Mouse (Mus musculus): Measurements from ENCODE around the gene Bub1b. TPM values are rescaled to one million over a fixed set of nuclear protein-coding genes. Genes with fewer than 3 reads are reported as not detected.
"Not testable (repeated sequence)": the region's sequence is repeated elsewhere in the genome, so short reads cannot be mapped to it uniquely, and the experiment has no call there.

The Bub1b gene
- polyA plus RNA-seq (2016; fragmentation: Nextera tagmentation; extraction: Ambion mirVana): 70.9 and 72.5 TPM in 2 replicates

DNA sequence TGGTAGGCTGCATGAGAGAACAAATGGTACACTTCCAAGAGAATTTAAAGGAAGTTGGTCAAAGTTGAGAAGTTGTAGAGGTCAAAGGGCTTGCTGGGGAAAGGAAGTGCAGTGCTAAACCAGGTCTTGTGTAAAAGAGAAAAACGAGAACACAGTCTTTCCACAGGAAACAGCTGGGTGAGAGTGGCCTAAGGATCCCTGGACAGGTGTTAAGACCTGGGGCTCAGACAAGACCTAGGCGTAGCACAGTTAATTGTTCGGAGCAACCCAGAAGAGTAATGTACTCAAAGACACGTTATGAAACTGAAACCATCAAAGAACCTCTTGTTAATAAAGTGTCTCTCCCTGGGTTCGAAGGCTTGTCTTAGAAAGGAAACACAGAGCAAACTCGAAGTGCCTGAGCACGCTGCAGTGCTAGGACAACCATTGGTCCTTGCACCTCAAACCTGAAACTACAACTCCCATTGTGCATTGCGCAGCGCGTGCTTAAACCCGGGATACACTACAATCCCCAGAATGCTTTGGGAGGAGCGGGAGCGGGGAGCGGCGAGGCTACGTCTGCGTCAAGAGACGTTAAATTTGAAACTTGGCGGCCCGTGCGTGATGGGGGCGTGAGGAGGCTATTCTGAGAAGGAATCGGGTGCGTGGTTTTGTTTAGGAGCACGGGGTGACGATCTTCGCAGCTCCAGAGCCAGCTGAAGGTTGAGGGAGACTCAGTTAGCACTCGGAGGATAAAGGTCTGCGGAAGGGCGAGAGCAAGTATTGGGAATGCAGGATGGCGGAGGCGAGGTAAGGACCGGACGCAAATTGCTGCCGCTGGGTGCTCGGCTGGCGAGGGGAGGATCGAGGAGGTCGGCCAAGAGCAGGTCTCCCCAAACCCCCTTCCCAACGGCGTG, at the start of gene Bub1b:
Gene Bub1b, plus strand, starts transcription at position 539 of the 896 bp plus-strand sequence.
- peaks cover 5% of the 10 kb centered on the region; the same call in 1 of the 2 replicates for H3K27me3 ChIP-seq (replicated peaks)
- H3K36me3 ChIP-seq: peaks cover 32% of the 10 kb centered on the region
- H3K4me3 ChIP-seq: peak within 1 kb of the TSS; percentile 92
- ATAC-seq: peak; percentile 94
- H3K4me1 ChIP-seq: peaks cover 41% of the 10 kb centered on the region
- WGBS (ENCODE audit: insufficient replicate concordance): 5% methylated on average over 41 of the region's 41 CpGs
- H3K9ac ChIP-seq: peak within 1 kb of the TSS; percentile 88
- H3K9me3 ChIP-seq (replicated peaks): no peaks in the 10 kb centered on the region
- H3K27ac ChIP-seq: peak within 1 kb of the TSS; percentile 81
- H3K4me2 ChIP-seq: peak within 1 kb of the TSS; percentile 82

DNA sequence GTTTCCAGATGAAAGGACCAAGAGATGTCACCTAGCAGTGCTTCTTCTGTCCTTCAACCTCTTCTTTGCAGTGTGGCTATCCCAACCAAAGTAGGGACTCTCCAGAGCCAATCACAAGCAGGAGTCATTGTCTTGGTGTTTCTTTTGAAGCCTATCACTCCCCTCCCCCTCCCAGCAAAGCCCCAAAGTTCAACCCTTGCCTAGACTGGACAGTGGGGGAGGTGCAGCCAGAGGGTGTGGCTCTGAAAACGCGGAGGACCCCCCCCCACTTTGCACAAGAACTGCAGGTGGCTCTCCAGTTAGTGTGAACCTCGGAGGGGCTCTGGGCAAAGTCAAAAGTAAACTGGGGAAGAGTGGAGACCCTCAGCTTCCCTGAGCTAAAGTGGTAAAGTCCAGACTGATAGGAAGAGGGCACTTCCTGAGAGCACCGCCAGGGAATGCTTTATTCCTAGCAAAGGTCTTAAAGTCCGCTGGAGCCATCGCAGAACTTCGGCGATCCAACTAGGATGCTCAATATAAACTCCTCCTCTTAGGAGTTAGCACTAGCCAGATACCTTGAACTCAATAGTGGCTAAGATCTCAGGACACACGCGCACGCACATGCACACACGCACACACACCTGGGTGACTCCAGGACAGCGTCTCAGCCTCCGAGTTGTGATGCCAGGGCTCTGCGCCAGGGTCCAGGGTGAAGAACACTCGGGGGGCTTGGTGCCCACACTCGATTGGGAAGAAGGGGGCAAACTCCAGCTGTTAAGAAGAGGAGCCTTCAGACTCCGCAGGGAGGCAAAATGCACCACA, 49.4 kb upstream of the Bub1b start:
- Histone ChIP-seq H3K4me1 (peaks cover 67% of the 10 kb centered on the region), H3K4me2 (peak overlapping the region; percentile 88), H3K4me3 (peak overlapping the region; percentile 69), H3K27ac (no peak overlapping the region), H3K9ac (peak overlapping the region; percentile 57), H3K9me3 (replicated peaks) (no peaks in the 10 kb centered on the region), H3K36me3 (no peaks in the 10 kb centered on the region), H3K27me3 (replicated peaks) (peaks cover 50% of the 10 kb centered on the region)
- 2% methylated on average over 18 of the region's 18 CpGs for WGBS (ENCODE audit: insufficient replicate concordance)
- no peak for ATAC-seq

DNA sequence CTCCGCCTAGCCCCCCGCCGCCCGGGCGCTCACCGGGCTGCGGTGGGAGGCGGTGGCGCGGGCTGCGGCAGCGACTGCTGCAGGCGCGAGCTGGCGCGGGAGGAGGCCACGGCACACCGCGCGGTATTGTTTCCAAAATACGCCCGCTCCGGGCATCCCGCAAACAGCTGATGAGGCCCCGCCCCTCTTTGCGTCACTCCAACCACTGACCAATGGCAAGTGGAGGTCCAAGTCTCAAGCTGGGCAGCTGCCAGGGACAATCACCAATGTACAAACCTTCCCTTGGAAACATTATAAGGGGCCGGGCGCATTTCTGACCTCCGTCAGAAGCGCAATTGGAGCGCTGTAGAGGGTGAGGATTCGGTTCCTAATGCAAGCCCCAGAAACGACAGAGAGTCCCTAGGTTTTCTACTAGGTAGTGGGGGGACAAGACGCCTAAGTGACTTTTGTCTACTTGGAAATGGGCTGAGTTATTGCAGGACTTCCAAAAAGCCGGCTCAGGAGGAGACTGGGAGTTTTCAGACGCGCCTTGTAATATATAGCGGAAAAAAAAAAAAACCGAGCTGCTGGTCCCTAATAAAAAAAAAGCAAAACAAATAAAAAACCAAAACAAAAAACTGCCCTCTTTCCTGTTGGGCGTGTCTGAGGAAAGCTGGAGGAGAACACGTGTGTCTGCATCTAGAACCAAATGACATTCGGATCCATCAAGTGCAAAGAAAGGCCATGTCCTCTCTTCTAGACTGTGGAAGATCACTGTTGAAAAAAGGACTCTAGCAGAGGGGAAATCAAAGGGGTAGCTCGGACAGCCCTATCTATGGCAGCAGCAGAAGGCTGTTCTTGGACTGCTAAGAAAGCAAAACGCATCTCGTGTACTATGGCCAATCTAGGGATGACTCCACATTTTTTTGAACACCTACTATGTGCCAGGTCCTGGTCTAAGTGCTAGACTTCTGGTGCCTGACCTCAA, 48.2 kb upstream of the Bub1b start, which contains the start of gene Bmf:
Gene Bmf, minus strand, starts transcription at position 181 of the 967 bp plus-strand sequence.
- H3K4me3 ChIP-seq: peak within 1 kb of the TSS; percentile 69
- peaks cover 50% of the 10 kb centered on the region for H3K27me3 ChIP-seq (replicated peaks)
- ATAC-seq: peak; percentile 71
- 1% methylated on average over 45 of the region's 45 CpGs for WGBS (ENCODE audit: insufficient replicate concordance)
- peaks cover 63% of the 10 kb centered on the region for H3K4me1 ChIP-seq
- peak within 1 kb of the TSS; percentile 88 for H3K4me2 ChIP-seq
- H3K36me3 ChIP-seq: no peaks in the 10 kb centered on the region
- H3K27ac ChIP-seq: no peak within 1 kb of the TSS
- H3K9me3 ChIP-seq (replicated peaks): no peaks in the 10 kb centered on the region
- peak within 1 kb of the TSS; percentile 57 for H3K9ac ChIP-seq

DNA sequence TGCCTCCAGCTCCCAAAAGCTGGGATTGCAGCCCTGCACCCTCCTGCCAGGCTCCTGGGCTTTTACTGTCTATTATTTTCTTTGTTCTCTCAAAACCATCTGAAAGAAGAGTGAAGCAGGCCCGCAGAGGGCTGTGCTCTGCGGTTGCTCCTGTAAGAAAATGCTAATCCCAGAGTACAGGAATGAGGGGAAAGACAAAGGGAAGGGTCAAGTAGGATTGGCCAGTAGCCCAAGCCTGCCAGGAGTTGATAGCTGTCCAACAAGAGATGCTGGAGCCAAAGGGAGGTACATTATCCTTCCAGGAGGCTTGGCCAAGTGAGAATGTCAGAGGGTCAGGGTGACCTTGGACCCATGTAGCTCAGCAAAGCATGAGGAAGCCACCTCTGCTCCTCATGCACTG, 46.4 kb upstream of the Bub1b start:
- Histone ChIP-seq H3K9me3 (replicated peaks) (no peaks in the 10 kb centered on the region), H3K9ac (no peak overlapping the region), H3K36me3 (no peaks in the 10 kb centered on the region), H3K4me3 (no peak overlapping the region), H3K4me1 (peaks cover 46% of the 10 kb centered on the region), H3K27ac (no peak overlapping the region), H3K4me2 (no peak overlapping the region), H3K27me3 (replicated peaks) (peaks cover 43% of the 10 kb centered on the region)
- ATAC-seq: no peak
- 51% methylated on average over 2 of the region's 2 CpGs for WGBS (ENCODE audit: insufficient replicate concordance)

DNA sequence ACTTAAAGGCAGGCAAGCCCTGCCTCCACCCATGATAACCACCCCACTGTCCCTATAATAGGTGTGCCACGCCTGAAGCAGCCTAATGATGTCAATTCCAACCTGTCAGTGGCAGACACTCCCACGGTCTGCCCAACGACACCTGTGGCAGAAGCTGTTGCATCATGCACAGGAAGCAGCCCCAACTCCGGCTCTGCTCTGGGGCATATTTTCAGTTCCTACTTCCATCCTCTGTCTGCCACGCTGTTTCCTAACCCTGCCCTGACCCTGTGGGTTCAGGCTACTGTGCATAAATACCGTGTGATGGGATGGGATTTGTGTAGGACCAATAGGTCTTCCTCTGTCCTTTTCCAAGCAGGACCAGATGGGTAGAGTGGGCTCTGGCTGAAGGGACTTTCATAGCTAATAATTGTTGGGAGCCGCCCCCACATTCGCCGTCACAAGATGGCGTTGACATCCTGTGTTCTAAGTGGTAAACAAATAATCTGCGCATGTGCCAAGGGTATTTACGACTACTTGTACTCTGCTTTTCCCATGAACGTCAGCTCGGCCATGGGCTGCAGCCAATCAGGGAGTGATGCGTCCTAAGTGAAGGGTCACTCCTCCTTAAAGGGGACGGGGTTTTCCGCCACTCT, 43.5 kb upstream of the Bub1b start:
- peak overlapping the region; percentile 74 for H3K27ac ChIP-seq
- H3K4me3 ChIP-seq: peak overlapping the region; percentile 54
- peaks cover 14% of the 10 kb centered on the region for H3K27me3 ChIP-seq (replicated peaks)
- 45% methylated on average over 17 of the region's 17 CpGs for WGBS (ENCODE audit: insufficient replicate concordance)
- peak overlapping the region; percentile 56 for H3K9ac ChIP-seq
- ATAC-seq: peak; percentile 81
- H3K36me3 ChIP-seq; H3K9me3 ChIP-seq (replicated peaks): not testable (repeated sequence)
- peaks cover 17% of the 10 kb centered on the region for H3K4me1 ChIP-seq
- peak overlapping the region; percentile 58 for H3K4me2 ChIP-seq

DNA sequence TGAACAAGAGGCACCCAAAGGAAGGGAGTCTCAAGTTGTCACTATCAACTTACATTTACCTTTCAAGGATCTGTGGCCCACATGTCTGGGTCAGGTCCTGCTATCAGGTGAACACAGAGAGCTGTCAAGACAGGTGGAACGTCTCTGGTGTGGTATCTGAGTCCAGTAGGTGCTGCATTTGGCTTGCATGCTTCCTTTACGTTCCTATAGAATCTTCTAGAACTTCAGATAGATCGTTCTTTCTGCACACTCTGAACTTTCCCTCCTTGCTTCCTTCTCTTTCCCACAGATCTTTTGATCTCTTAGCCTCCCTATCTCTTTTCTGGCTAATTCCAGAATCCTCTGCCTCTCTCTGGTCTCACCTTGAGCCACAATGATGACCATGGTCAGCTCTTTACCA, 39.6 kb upstream of the Bub1b start:
- ATAC-seq: no peak
- H3K4me2 ChIP-seq: no peak overlapping the region
- 78% methylated on average over 3 of the region's 3 CpGs for WGBS (ENCODE audit: insufficient replicate concordance)
- peaks cover 9% of the 10 kb centered on the region; the same call in 1 of the 2 replicates for H3K4me1 ChIP-seq
- no peak overlapping the region for H3K4me3 ChIP-seq
- no peak overlapping the region for H3K27ac ChIP-seq
- no peaks in the 10 kb centered on the region for H3K27me3 ChIP-seq (replicated peaks)
- H3K9me3 ChIP-seq (replicated peaks): no peaks in the 10 kb centered on the region
- no peaks in the 10 kb centered on the region for H3K36me3 ChIP-seq
- H3K9ac ChIP-seq: no peak overlapping the region

DNA sequence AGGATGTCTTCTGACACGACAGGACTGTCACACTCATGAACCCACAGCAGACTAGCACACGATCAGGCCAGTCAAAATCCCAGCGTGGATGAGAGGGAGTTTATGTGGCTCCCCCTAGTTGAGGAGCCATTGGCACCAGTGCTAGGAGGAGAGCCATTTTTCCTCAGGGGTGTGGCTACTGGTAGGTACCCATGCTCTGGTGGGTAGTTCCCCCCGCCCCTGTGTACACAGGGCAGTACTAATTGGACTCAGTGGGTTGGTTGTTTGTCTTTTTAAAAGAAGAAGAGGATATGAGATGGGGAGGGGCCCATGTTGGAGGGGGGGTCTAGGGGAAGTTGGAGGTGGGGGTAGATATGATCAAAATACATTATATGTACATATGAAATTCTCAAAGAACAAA, 36.0 kb upstream of the Bub1b start:
- H3K4me3 ChIP-seq: no peak overlapping the region
- no peaks in the 10 kb centered on the region for H3K4me1 ChIP-seq
- H3K4me2 ChIP-seq: no peak overlapping the region
- no peaks in the 10 kb centered on the region for H3K27me3 ChIP-seq (replicated peaks)
- no peaks in the 10 kb centered on the region; the same call in 1 of the 2 replicates for H3K36me3 ChIP-seq
- no peaks in the 10 kb centered on the region for H3K9me3 ChIP-seq (replicated peaks)
- no peak overlapping the region for H3K9ac ChIP-seq
- WGBS (ENCODE audit: insufficient replicate concordance): 84% methylated on average over 4 of the region's 4 CpGs
- H3K27ac ChIP-seq: no peak overlapping the region
- no peak for ATAC-seq

DNA sequence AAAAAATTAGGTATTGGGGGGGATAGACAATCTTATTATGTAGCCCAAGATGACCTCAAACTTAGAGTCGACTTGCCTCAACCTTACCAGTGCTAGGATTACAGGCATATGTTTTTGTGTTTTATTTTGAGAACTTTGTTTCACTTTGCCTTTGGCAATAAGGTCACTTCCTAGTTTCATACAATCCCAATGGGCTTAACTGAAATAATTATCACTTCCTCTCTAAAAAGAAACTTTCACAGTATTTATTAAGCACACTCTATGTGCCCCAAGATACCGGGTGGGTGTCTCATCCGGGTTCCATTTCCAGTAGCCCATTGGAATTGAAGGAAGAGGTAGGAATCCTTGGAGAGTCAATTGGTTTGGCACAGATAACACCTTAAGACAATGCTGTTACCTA, 35.6 kb upstream of the Bub1b start:
- H3K27me3 ChIP-seq (replicated peaks): no peaks in the 10 kb centered on the region
- 76% methylated on average over 3 of the region's 3 CpGs for WGBS (ENCODE audit: insufficient replicate concordance)
- no peaks in the 10 kb centered on the region for H3K9me3 ChIP-seq (replicated peaks)
- ATAC-seq: no peak
- no peak overlapping the region for H3K4me3 ChIP-seq
- no peak overlapping the region for H3K27ac ChIP-seq
- H3K36me3 ChIP-seq: no peaks in the 10 kb centered on the region; the same call in 1 of the 2 replicates
- no peak overlapping the region for H3K9ac ChIP-seq
- no peaks in the 10 kb centered on the region for H3K4me1 ChIP-seq
- H3K4me2 ChIP-seq: no peak overlapping the region

DNA sequence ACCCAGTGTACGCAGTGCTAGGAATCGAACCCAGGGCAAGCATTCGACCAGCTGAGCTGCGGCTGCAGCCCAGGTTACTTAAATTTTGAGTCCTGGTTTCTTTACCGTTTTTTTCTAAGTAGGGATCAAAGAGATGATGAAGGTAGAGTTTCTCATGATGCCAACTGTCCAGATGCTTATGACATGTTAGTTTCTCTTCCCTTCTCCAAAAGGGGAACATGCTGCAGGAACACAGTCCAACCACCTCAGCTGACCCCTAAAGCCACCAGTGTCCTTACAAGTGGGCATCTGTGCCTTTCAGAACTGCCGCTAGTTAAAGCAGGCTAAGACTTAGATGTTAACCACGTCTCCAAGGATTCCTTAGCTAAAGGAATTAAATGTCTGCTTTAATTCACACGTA, 30.8 kb upstream of the Bub1b start:
- Histone ChIP-seq H3K27ac (no peak overlapping the region), H3K36me3 (no peaks in the 10 kb centered on the region; the same call in 1 of the 2 replicates), H3K27me3 (replicated peaks) (no peaks in the 10 kb centered on the region), H3K9me3 (replicated peaks) (no peaks in the 10 kb centered on the region), H3K4me3 (no peak overlapping the region), H3K4me2 (no peak overlapping the region), H3K9ac (no peak overlapping the region), H3K4me1 (no peaks in the 10 kb centered on the region)
- 73% methylated on average over 8 of the region's 8 CpGs for WGBS (ENCODE audit: insufficient replicate concordance)
- ATAC-seq: no peak

DNA sequence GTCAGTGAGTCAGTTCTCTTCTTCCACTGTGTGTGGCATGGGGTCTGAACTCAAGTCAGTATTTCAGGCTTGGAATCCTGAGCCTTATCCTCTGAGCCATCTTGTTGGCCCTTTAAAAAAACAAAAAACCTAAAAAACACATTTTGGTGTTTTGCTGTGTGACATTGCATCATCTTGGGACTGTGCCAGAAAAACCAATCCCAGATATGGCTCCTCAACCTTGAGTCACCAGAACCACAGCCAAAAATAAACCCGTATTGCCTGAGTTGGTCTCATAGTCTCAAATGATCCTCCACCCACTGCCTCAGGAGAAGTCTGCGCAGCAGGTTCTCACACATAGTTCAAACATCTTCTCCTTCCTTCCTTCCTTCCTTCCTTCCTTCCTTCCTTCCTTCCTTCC, 27.1 kb upstream of the Bub1b start:
- H3K4me2 ChIP-seq: no peak overlapping the region
- H3K4me3 ChIP-seq: no peak overlapping the region
- 60% methylated on average over 2 of the region's 2 CpGs for WGBS (ENCODE audit: insufficient replicate concordance)
- H3K27me3 ChIP-seq (replicated peaks): no peaks in the 10 kb centered on the region
- H3K9ac ChIP-seq: no peak overlapping the region
- H3K4me1 ChIP-seq: peaks cover 5% of the 10 kb centered on the region; the same call in 1 of the 2 replicates
- ATAC-seq: no peak
- no peaks in the 10 kb centered on the region for H3K9me3 ChIP-seq (replicated peaks)
- H3K36me3 ChIP-seq: no peaks in the 10 kb centered on the region
- no peak overlapping the region for H3K27ac ChIP-seq

Data from liver, embryonic 12.5 days (tissue).